Mouse (Mus musculus): Measurements from ENCODE around the gene B4galt3.
"Not testable (repeated sequence)": the region's sequence is repeated elsewhere in the genome, so short reads cannot be mapped to it uniquely, and the experiment has no call there.

B4galt3 gene

DNA sequence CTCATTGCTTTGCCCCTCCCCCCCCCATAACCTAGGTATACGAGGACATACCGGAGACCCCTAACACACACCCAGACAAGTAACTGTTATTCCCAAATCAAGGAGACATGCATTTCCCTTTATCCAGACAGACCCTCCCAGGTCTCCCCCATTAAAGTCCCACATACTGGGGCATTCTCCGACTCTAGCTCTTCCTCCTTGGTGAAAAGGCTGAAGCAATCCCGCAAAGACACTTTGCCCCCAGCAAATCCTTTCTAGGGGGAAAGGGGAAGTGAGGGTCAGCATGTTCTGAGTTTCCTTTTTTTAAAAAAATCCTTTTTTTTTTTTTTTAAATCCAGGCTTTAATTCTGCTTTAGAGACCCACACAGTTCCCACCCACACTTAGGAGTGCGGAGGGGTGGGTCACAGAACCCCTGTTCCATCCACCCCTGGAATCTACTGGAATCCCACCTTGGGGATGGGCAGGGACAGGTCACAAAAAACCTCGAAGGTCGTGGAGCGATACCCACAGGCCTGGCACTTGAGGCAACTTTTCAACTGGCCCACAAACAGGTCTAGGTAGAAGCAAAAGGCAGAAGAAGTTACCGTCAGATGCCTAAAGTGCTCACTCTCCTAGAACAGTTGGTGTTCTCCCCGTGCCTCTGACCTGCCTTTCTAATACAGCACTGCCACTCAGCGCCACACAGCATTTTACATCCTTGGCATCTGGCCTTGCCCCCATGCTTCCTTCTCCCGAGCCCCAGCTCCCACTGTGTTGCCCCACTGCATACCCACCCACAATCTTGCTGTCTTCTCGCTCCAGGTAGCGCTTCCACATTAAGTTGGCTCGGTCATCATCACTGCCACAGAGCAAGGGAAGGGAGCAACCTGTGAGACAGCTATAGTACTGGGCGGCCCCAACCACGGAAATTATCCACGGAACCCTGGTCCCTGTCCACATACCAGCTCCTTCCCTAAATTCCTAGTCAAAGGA lies 13.3 kb downstream of the B4galt3 start:
- ChIA-PET CTCF (interaction anchor here in 3 of 4 experiments (0.5 to 1.8 kb wide), 3 partner anchors 73 to 172 kb away, joined by 4 to 9 read pairs (median 6); no protein-coding TSS in a partner anchor), POLR2A (interaction anchor here in 3 of 4 experiments (0.7 to 6.3 kb wide), 8 partner anchors 8 to 173 kb away, joined by 3 to 119 read pairs (median 4); partner anchors contain the start of genes B4galt3 (in 2 of the 3) and Klhdc9 (in 1 of the 3))

DNA sequence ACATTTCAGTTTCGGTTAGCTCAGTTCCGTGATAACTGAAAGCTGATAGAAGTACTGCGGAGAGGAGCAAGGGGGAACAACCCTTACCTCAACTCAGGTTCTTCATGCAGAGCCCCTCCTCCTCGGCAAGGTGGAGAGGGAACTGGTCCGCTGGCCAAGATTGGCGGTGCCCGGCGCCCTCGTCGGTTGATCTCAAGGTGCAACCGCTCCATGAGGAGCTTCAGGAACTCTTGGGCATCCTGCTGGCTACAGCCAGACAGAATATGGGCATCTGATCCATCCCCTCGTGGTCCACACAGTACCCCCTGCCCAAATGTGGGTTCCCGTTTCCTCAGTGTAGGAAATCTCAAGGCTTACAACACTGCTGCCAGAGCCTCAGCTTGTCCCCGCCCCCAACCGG lies 14.4 kb downstream of the B4galt3 start:
- CTCF ChIA-PET: interaction anchor here in 1 of 4 experiments (1.8 kb wide), 1 partner anchor 173 kb away, joined by 6 read pairs; no protein-coding TSS in a partner anchor
- POLR2A ChIA-PET: interaction anchor here (0.9 to 6.3 kb wide), 14 partner anchors 8 to 174 kb away, joined by 3 to 119 read pairs (median 4); partner anchors contain the start of genes B4galt3 (in 3 of the 4), Dedd (in 1 of the 4), Klhdc9 (in 1 of the 4) and Nit1 (in 1 of the 4)

DNA sequence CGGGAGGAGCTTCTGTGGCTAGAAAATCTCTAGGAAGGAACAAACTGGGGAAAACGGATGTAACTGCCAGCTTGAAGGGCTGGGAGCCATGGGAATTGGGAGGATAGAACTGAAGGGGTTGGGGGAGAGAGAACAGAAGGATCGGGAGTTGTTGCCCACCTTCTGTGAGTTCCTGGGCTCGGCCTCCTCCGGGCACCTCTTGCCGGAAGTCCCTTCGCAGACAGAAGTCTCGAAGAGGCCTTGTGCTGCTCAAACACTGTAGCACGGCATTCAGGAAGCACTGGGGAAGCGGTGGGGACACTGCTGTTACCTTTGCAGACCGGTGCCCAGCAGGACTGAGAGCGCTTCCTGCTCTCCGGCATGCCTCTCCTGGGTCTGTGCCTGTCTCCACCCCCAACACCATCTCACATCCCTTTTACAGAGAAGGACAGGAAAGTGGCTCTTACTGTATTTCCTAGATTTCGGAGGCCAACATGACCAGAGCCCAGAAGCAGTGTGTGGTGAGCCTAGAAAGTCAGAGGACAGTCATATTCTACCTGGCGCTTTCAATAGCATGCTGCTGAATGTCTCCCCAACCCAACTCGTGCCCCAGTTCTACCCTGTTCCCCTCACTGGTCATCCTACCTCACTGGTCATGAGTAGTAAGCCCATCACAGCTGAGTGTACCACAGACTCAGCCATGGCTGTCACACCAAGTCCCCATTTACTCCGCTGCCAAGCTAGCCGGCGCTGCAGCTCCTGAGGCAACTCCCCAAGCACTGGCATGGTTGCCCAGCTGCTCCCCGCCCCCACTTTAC lies 15.2 kb downstream of the B4galt3 start:
- ChIA-PET POLR2A (interaction anchor here (0.9 to 6.3 kb wide), 13 partner anchors 8 to 175 kb away, joined by 3 to 119 read pairs (median 4); partner anchors contain the start of genes B4galt3 (in 3 of the 4), Dedd (in 1 of the 4), Nit1 (in 1 of the 4) and Pfdn2 (in 1 of the 4)), CTCF (interaction anchor here in 2 of 4 experiments (0.5 to 1.8 kb wide), 2 partner anchors 149 to 174 kb away, joined by 3 to 6 read pairs; no protein-coding TSS in a partner anchor)

DNA sequence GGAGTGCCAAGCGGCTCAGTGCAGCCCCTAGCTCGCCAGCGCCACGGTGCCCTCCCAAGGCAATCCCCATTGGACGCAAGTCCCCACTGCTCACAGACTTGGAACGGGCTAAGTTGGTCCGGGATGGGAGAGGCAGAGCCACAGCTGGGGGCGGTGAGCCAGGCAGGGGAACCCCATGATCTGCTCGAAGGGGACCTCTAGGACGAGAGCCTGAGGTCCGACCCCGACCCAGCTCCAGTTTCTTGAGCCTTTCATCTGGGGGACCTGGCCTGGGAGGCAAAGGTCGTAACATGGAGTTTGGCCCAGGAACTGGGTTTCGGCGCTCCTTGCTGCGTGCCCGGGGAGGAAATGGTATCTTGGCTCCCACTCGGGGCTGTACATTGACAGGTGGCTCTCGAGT lies 16.4 kb downstream of the B4galt3 start:
- POLR2A ChIA-PET: interaction anchor here (1.0 to 6.3 kb wide), 12 partner anchors 8 to 151 kb away, joined by 3 to 119 read pairs (median 6); partner anchors contain the start of genes B4galt3 (in 3 of the 4), Dedd (in 3 of the 4) and F11r (in 1 of the 4)
- CTCF ChIA-PET: interaction anchor here in 1 of 4 experiments (1.0 kb wide), 1 partner anchor 36 kb away, joined by 3 read pairs; no protein-coding TSS in a partner anchor

DNA sequence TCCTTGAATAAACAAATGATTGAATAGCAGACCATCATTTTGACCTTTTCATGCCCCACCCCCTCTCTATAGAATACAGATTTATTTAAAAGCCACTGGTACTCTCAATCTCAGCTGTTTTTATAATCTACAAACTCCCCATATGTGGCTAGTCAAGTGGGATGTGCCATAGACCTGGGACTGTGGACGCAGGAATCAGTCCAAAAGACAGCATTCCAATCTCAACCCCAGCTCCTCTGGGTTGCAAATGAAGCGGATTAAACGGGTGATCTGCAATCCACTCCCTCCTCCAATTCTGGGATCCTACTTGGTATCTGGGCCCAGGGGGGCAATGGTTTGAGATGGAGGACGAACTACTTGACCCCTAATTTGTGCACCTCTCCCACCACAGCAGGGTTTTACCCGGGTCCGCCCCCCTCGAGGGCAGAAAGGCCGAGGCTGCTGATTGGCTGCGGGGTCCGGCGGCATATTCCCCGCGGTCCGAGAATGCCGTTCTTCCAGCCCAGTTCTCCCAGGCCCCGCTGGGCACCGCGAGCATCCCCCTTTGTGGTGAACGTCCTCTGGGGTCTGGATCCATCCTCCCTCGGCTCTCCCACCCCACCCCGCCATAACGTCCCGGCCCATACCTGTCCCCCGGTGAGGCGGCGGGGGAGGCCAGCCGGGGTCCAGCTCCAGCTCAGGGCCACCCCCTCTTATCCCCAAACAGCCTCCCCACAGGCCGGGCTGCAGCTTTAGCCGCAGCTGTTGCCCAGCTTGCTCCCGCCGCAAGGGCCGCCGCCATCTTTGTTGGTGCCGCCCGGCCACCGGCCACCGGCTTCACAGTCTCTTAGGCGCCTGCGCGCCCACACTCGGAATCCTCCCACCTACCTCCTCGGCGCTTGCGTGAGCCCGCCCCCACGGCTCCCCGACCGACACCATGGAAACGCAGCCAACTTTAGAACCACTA lies 17.3 kb downstream of the B4galt3 start, which contains the start of gene Usp21:
Gene Usp21 (minus strand): TSS at position 856 of the 946 bp plus-strand sequence.
- POLR2A ChIA-PET: interaction anchor here (0.9 to 6.3 kb wide), 19 partner anchors 9 to 150 kb away, joined by 3 to 46 read pairs (median 4); partner anchors contain the start of genes B4galt3 (in 3 of the 4), Dedd (in 3 of the 4), Adamts4 (in 1 of the 4) and F11r (in 1 of the 4)
- CTCF ChIA-PET: interaction anchor here in 2 of 4 experiments (0.6 to 1.0 kb wide), 2 partner anchors 35 to 267 kb away, joined by 3 read pairs; no protein-coding TSS in a partner anchor

DNA sequence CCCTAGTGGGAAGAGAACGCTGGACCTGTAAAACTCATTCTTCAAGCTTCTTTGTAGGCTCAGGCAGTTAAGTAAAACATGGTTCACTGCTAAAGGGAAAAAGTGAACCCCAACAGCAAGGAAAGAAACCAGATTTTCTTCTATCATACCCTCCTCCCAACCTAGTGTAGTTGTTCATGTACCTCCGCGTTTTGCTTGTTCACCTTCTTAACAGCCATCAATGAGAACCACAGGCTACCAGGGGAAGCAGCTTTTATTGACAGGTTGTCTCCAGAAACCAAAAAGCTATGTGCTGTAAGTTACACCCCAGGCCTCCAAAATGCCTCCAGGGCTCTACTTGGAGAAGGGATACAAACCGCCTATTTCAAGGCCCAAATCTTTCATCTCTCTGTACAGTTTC lies 18.2 kb downstream of the B4galt3 start:
- POLR2A ChIA-PET: interaction anchor here in 3 of 4 experiments (1.1 to 6.3 kb wide), 16 partner anchors 10 to 57 kb away, joined by 3 to 46 read pairs (median 5); partner anchors contain the start of genes B4galt3 (in 3 of the 3), Nit1 (in 2 of the 3), Pfdn2 (in 2 of the 3) and Adamts4 (in 1 of the 3)
- CTCF ChIA-PET: interaction anchor here in 1 of 4 experiments (0.6 kb wide), 1 partner anchor 268 kb away, joined by 3 read pairs; no protein-coding TSS in a partner anchor

DNA sequence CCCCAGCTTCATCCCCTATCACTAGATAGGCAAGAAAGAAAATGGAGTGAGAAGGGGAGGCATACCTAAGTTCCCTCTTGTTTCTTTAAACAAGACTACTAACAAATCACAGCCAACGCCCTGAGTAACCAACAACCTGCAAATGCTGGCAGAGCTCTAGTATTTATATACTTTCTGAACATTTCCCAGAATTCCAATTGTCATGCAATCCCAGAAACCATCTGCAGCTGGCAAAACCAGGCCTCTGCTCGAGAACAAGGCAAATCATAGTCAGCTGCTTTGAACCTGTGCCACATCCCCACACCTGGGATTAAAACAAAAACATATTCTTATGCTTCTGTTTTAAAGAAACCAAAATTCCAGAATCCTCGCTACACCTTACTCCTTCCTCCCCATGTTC lies 23.2 kb downstream of the B4galt3 start:
- POLR2A ChIA-PET: interaction anchor here in 3 of 4 experiments (0.5 to 3.0 kb wide), 21 partner anchors 8 to 981 kb away, joined by 3 to 22 read pairs (median 3); partner anchors contain the start of genes B4galt3 (in 2 of the 3), Dedd (in 2 of the 3), Ppox (in 2 of the 3) and Nit1 (in 1 of the 3)
- CTCF ChIA-PET: interaction anchor here in 2 of 4 experiments (0.7 to 1.7 kb wide), 2 partner anchors 12 to 60 kb away, joined by 3 to 4 read pairs; partner anchors contain the start of gene Ppox (in 1 of the 2)

DNA sequence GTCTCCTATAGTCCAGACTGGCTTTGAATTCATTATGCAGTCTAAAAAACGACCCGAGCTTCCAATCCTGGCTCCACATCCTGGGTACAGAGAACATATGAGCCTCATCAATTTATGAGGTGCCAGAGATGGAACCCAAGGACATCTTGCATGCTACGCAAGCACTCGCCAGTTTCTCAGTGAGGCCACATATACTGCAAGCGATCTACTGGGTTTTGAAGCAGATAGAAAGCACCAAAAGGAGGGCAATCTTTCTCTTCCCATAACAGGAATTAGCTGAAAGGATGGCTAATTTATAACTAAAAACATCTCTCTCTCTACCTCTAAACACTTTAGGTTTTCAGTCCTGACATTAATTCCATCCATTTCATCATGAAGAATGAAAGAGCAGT lies 23.8 kb downstream of the B4galt3 start:
- CTCF ChIA-PET: interaction anchor here in 1 of 4 experiments (0.7 kb wide), 1 partner anchor 60 kb away, joined by 3 read pairs; no protein-coding TSS in a partner anchor
- POLR2A ChIA-PET: interaction anchor here in 3 of 4 experiments (0.5 to 3.0 kb wide), 18 partner anchors 8 to 981 kb away, joined by 3 to 22 read pairs (median 3); partner anchors contain the start of genes B4galt3 (in 2 of the 3), Dedd (in 2 of the 3), Ppox (in 2 of the 3) and Pcp4l1 (in 1 of the 3)

DNA sequence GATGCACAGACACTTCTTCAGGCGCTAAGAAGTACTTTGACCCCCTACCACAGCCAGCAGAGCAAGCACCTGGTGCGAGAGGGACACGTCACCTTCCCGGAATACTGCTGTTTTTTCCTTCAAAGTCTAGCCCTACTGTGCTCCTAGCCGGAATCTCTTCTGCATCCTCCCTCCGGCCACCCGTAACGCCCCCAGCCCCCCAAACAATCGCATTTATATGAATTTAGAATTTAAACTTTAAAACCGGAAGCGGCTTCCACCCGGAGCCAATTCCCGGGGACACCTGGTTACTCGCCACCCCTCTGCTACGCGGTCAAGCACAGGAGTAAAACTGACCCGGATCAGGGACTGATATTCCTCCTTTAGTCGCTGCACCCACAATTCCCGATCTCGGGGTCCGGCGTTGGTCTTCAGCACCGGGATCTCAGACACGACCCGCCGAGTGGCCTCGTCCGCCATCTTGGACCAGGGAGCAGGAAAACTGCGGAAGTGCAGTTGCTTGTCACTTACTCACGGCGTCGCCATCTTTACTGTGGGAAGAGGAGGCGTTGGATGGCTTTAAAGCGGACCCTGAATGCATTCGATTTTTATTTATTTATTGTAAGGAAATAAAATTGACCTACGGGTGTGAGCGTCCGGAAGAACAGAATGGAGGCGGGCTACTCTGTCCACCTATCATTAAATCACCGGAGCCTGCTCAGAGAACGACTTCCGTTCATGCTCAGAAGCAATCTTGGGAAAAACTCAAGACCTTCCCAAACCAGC lies 24.4 kb downstream of the B4galt3 start, which contains the start of gene Ufc1:
Gene Ufc1 (minus strand): TSS at position 727 of the 765 bp plus-strand sequence.
- CTCF ChIA-PET: interaction anchor here in 2 of 4 experiments (0.7 to 1.5 kb wide), 3 partner anchors 13 to 59 kb away, joined by 3 to 8 read pairs (median 3); partner anchors contain the start of genes B4galt3 (in 1 of the 2) and Ppox (in 1 of the 2)
- POLR2A ChIA-PET: interaction anchor here in 3 of 4 experiments (0.7 to 3.0 kb wide), 30 partner anchors 8 to 401 kb away, joined by 3 to 22 read pairs (median 5); partner anchors contain the start of genes B4galt3 (in 2 of the 3), Dedd (in 2 of the 3), Ppox (in 2 of the 3) and Klhdc9 (in 1 of the 3)

GRCm38 (mm10) chr1:171295063-171295402 lies 24.9 kb downstream of the B4galt3 start:
- CTCF ChIA-PET: interaction anchor here in 1 of 4 experiments (1.0 to 1.5 kb wide), 2 partner anchors 14 to 25 kb away, joined by 3 to 8 read pairs; partner anchors contain the start of genes B4galt3 and Ppox

DNA sequence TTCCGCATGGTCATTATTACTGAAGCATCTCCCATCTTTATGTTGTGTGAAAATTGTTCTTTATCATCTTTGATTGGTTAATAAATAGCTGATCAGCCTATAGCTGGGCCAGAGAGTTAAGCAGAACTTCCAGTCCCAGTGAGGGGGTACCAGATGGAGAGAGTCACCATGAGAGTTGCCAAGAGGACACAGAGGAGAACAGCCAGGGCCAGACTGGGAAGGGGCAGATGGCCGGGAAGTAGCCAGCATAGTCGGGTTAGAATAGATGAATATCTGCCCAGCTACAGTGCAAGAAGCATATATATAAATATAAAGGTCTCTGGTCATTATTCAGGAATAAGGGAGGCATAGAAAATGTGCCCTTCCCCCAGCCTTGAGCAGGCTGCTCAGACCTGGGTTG lies 28.1 kb downstream of the B4galt3 start:
- POLR2A ChIA-PET: interaction anchor here in 2 of 4 experiments (0.5 to 1.4 kb wide), 8 partner anchors 11 to 54 kb away, joined by 3 to 4 read pairs (median 4); partner anchors contain the start of genes Ppox (in 1 of the 2) and Usp21 (in 1 of the 2)

More at GRCm38 (mm10) chr1:171295063-171295402, 24.9 kb downstream of the B4galt3 start:
- POLR2A ChIA-PET: interaction anchor here (0.6 to 2.6 kb wide), 26 partner anchors 10 to 404 kb away, joined by 3 to 12 read pairs (median 5); partner anchors contain the start of genes Ppox (in 3 of the 4), Dedd (in 2 of the 4), B4galt3 (in 1 of the 4) and Klhdc9 (in 1 of the 4)

DNA sequence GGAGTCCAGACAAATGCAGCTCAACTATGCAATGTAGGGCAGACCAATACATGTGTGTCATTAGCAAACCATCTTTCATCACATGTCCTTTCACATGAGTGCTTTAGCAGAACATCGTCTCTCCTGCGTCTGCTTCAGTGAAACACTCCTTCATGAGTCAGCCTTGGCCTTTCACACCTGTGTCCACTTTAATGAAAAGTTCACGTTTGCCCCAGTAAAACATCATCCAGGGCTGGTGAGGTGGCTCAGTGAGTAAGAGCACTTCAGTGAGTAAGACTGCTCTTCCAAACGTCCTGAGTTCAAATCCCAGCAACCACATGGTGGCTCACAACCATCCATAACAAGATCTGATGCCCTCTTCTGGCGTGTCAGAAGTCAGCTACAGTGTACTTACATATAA lies 36.0 kb downstream of the B4galt3 start:
- CTCF ChIA-PET: not testable (repeated sequence)
- POLR2A ChIA-PET: interaction anchor here in 3 of 4 experiments (0.6 to 2.6 kb wide), 10 partner anchors 9 to 195 kb away, joined by 3 to 7 read pairs (median 4); partner anchors contain the start of genes Fcer1g (in 1 of the 3), Ppox (in 1 of the 3) and Ufc1 (in 1 of the 3)

More for the DNA sequence above, 28.1 kb downstream of the B4galt3 start:
- CTCF ChIA-PET: interaction anchor here in 1 of 4 experiments (1.0 kb wide), 1 partner anchor 17 kb away, joined by 3 read pairs; the partner anchor contains the start of gene Ppox

DNA sequence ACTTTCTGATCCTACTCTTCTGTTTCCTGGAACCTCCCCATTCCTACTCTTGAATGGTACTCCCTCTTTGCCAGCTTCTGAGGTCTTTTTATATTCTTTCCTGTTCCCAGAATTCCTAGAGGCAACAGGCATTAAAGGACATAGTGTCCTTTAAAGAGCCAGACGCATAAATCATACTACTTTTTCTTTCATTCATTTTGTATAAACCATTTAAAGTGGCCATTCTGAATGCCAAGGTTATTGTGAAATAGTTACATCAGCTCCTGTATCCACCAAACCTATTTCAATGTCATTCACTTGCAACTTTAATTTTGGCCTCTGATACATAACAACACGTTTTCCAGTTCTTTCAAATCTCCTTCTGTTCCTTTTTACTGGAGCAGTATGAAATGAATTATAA lies 39.2 kb downstream of the B4galt3 start:
- ChIA-PET CTCF (interaction anchor here in 2 of 4 experiments (0.7 to 1.9 kb wide), 4 partner anchors 10 to 89 kb away, joined by 3 to 7 read pairs (median 4); partner anchors contain the start of gene Ppox (in 1 of the 2)), POLR2A (interaction anchor here in 3 of 4 experiments (0.7 to 3.2 kb wide), 15 partner anchors 10 to 193 kb away, joined by 3 to 15 read pairs (median 5); partner anchors contain the start of genes Nit1 (in 1 of the 3), Pfdn2 (in 1 of the 3), Ppox (in 1 of the 3) and Ufc1 (in 1 of the 3))

- ChIA-PET POLR2A (interaction anchor here (0.6 to 5.1 kb wide), 48 partner anchors 9 to 424 kb away, joined by 3 to 72 read pairs (median 4); partner anchors contain the start of genes Dedd (in 3 of the 4), Nit1 (in 3 of the 4), Pfdn2 (in 3 of the 4) and Klhdc9 (in 2 of the 4)), CTCF (interaction anchor here in 1 of 4 experiments (0.8 to 2.2 kb wide), 8 partner anchors 15 to 244 kb away, joined by 3 to 9 read pairs (median 4); partner anchors contain the start of genes Klhdc9 and Ppox)
Observed at GRCm38 (mm10) chr1:171319748-171320147, 49.6 kb downstream of the B4galt3 start.

Measured in embryonic stem cell, embryonic (primary cell).